Mouse (Mus musculus): Measurements from ENCODE around the gene Mymk.
A peak's percentile ranks its signal among the peaks of the same experiment; 100 is the strongest.

The Mymk gene

DNA sequence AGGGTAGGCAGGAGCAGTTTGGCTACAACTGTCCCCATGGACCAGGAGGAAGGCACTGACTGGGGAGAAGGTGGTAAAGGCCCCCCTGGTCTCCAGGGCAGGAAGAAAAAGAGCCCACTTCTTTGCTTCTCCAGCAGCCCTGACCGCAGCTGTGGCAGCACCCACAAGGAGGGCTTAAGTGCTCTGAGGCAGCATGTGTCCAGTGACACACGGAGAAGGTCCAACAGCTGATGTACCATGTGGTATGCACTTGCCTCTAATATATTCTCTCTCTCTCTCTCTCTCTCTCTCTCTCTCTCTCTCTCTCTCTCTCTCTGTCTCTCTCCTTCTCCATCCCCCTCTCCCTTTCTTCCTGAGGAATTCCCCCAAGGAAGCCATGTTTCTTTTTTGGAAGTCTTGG, at the start of gene Mymk:
Mymk (minus strand) TSS at position 202 of the 400 bp plus-strand sequence.
- no peak for DNase-seq (ENCODE audit: low spot score in 2 of 2)

DNA sequence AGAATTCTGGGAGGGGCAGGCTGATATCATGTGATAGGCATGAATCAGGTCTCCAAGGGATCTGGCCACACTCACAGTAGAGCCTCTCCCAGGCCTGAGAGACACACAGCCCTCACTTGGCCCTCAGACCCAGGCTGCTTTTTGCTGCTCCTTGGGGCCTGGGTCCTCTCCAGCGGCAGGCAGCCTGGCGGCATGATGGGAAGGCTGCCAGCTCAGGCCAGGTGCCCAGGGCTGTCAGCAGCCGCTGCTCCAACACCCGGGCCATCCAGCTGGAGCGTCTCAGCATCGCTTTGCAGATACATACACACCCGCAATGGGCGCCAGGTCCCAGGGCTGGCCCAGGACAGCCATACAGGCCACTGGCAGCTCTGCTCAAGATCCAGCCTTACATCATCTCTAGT, 48.3 kb upstream of the Mymk start:
- DNase-seq (ENCODE audit: low spot score in 2 of 2): no peak

GRCm38 (mm10) chr2:27119766-27120165, 47.8 kb upstream of the Mymk start:
- no peak for DNase-seq (ENCODE audit: low spot score in 2 of 2)

- no peak for DNase-seq (ENCODE audit: low spot score in 2 of 2)
Measured at GRCm38 (mm10) chr2:27118452-27118851, 46.5 kb upstream of the Mymk start.

DNA sequence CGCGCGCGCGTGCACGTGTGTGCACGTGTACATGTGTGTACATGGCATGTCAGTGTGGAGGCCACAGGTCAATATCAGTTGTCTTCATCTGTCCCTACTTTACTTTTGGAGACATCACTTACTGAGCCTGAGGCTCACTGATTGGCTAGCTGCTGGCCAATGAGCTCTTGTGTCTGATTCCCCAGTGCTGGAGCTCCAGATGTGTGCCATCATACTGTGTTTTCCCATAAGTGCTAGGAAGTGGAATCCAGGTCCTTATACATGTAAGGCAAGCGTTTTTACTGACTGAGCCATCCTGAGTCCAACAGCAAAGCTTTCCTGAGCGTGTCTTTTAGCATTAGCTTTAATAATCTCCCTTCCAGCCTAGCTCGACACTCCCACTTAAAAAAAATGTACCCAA, 42.2 kb upstream of the Mymk start:
- no peak for DNase-seq (ENCODE audit: low spot score in 2 of 2)

- DNase-seq (ENCODE audit: low spot score in 2 of 2): no peak
Measured at GRCm38 (mm10) chr2:27112585-27112984, 40.6 kb upstream of the Mymk start.

GRCm38 (mm10) chr2:27109052-27109451, 37.1 kb upstream of the Mymk start:
- peak in 1 of 2 experiments; percentile 53 for DNase-seq (ENCODE audit: low spot score in 2 of 2)

GRCm38 (mm10) chr2:27108144-27108543, 36.2 kb upstream of the Mymk start:
- no peak for DNase-seq (ENCODE audit: low spot score in 2 of 2)

GRCm38 (mm10) chr2:27106816-27107215, 34.8 kb upstream of the Mymk start:
- DNase-seq (ENCODE audit: low spot score in 2 of 2): no peak

DNA sequence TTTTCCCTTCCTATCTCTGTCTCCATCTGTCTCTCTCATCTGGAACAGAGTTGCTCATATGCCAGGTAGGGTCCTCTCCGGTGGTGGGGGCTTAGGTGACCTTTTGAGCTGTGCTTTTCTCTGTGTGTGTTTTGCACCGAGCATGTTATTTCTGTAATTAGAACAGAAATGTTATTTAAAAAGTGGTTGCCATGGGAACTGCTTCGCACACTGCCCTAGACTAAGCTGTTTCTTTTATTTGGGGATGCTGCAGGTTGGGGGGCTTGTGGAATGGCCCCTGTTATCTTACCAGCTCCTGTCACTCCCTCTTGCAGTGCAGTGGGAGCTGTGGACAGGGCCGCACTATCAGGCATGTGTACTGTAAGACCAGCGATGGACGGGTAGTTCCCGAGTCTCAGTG, 31.6 kb upstream of the Mymk start:
- peak in 1 of 2 experiments; percentile 39 for DNase-seq (ENCODE audit: low spot score in 2 of 2)

DNA sequence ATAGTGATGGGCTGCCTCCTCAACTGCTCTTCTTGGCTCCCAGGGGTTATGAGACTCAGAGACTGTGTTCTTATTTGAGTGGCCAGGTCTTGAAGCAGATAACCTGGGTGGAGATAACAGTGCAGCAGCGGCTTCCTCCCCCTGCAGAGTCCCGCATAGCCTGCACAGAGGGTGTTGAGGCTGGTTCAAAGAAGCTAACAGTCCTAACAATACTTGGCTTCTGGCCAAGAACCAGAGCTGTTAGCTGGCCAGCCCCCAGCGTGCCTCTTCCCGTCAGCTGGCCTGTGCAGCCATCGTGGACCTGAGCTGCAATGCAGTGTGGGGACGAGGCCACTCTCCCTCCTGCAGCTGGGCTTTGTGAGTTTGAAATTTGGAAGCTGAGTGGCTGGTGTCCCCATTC, 25.8 kb upstream of the Mymk start:
- peak in 1 of 2 experiments; percentile 38 for DNase-seq (ENCODE audit: low spot score in 2 of 2)

GRCm38 (mm10) chr2:27097241-27097656, 25.3 kb upstream of the Mymk start:
- no peak for DNase-seq (ENCODE audit: low spot score in 2 of 2)

DNA sequence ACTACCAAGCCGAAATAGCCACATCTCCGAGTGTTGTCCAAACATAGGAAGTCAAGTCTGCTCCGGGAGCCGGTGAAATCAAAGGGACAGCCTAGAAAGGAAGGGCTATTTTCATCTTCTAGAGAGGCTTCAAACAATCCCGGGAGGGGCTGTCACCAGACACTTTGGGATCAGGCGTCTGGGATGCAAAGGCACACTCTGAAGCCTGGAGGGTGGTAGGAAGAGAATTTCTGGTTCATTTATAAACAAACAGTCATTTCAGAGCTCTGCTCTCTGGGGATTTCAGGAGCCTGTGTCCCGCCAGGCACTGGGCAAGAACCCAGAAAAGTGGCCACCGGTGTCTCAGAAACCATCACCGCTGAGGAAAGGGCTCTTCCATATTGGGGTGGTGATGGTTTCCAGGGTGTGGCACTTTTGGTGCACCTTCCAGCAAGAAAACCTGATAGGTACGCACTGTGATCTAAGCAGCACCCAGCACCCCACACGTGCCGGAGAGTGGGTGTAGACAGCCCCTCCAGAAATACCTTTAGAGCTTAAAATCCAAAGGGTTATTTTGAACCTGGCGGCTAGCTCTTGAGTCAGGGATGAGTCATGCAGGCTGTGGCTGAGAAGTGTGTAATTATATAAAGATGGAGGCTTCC, 24.5 kb upstream of the Mymk start:
- peak; percentile 78 to 82 for DNase-seq (ENCODE audit: low spot score in 2 of 2)

DNA sequence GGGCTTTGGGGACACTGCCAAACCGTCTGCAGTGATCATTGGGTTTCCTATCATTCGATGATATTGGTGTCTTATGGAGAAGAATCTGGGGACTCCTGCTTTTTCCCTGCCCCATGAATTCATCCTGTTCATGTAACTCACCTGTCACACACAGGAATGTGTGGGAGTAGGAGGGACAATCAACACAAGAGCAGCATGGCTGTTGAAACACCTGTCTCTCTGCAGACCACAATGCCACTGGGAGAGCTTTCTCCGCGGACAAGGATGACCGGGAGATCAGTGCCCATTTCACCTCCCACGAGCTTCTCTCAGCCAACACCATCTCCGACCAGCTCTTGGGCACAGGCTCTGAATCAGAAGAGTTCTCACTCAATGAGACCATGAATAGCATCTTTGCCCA, 23.2 kb upstream of the Mymk start:
- no peak for DNase-seq (ENCODE audit: low spot score in 2 of 2)

DNA sequence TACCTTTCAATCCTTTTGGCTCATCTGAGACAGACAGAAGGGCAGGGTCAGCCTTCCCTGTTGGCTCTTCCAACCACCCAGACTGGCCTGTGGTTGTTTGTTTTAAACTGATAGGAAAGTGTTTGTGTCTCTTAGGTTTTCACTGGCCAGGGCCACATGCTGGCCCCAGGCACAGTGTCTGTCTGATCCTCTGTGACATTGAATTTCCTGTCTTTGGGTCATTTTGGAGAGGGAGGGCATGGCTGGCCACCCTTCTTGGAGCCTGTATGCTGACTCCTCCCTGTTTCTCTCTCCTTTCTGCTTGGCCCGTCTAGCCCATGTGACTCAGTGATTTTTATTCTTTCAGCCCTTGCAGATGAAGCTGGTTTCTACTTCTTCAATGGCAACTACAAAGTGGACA, 17.3 kb upstream of the Mymk start:
- no peak for DNase-seq (ENCODE audit: low spot score in 2 of 2)

DNA sequence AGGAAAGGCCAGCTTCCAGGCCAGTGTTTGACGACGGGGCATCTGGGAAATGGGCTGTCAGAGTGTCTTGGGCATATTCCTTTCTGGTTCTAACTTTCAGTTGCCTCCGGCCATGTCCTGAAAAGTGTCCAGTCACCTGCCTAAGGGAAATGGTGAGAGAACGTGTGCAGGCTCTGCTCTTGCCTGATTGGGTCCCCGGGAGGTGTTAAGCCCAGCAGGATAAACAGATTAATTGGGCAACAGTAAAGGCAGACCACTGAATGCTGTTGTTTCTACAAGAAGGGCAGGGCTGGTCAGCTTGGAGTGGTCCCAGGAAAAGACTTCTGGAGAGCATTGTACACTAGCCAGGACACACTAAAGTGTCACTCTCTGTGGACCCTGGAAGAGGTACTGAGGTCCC, 16.7 kb upstream of the Mymk start:
- no peak for DNase-seq (ENCODE audit: low spot score in 2 of 2)

- DNase-seq (ENCODE audit: low spot score in 2 of 2): no peak
Measured at GRCm38 (mm10) chr2:27088071-27088644, 16.2 kb upstream of the Mymk start.

- DNase-seq (ENCODE audit: low spot score in 2 of 2): no peak
Measured at GRCm38 (mm10) chr2:27087581-27087980, 15.6 kb upstream of the Mymk start.

DNA sequence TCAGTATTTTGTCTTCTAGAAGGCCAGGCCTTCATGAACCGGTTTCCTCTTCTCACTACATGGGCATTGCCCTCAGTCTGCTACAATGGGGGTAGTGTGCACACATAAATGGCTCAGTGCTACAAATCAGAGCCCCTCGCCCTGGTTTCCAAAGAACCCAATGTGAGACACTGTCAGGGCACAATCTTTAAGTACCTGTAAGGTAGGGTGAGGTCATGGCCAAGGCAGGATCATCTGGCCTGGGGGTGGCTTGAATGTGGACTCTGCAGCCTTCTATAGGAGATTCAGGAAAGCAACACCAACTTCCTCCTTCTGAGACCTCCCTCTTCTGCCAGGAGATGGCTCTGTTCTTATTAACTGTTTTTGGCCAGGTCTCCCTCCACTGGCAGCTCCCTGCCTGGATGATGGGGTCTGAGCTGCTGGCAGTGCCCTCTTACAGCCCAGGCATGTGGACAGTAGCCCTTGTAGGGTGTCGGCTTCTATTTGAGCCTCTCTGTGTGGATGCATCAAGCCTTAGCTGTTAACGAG, 14.6 kb upstream of the Mymk start:
- no peak for DNase-seq (ENCODE audit: low spot score in 2 of 2)

DNA sequence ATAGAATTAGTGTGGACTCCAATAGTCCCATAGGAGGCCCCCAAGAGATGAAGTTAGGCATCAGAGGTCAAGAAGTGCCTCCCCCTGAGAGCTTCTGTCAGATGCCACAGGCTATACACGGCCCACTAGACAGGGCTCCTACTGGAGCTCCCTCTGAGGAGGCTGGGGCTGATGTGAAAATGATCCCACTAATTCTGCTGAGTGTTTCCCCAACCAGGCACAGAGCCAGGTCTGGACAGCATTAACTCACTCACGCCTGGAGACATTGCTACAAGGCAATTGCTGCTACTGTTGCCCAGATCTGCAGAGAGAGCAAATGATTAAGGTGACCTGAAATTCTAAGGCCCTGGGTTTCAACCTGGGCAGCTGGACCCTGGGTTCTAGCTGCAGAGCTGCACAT, 13.8 kb upstream of the Mymk start:
- DNase-seq (ENCODE audit: low spot score in 2 of 2): no peak

GRCm38 (mm10) chr2:27084963-27085362, 13.0 kb upstream of the Mymk start:
- DNase-seq (ENCODE audit: low spot score in 2 of 2): no peak

DNA sequence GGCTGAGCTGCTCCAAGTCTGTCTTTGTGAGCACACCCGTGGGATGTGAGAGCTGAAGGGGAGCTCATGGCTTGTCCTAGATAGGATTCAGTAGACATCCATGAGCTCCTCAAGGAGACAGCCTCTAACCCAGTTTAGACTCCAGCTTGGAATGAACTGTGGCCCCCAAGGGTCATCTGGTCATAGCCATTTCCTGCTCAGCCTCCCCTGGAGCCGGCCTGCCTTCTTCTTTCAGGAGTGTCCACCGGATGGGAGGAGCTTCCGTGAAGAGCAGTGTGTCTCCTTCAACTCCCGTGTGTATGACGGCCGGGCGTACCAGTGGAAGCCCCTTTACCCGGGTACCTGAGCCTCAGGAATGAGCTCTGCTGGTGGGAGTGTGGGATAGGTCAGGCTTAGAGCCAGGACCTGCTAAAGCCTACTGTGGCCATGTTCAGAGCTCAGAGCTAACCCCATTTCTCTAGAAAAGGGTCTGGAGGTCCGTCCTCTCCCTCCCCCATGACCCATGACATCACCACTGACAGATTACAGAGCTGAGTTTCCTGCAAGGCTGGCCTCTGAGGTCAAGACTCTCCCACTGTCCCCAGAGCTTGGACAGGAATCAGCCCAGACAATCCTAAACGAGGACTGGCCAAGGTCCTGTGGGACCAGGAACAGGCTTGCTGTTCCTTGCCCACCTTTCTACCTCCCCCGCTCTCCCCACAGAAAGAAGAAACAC, 11.9 kb upstream of the Mymk start:
- no peak for DNase-seq (ENCODE audit: low spot score in 2 of 2)

GRCm38 (mm10) chr2:27079649-27080048, 7.7 kb upstream of the Mymk start:
- DNase-seq (ENCODE audit: low spot score in 2 of 2): no peak
